27 mouse cellular contexts compared by ENCODE assay signal in the genomic region with DNA sequence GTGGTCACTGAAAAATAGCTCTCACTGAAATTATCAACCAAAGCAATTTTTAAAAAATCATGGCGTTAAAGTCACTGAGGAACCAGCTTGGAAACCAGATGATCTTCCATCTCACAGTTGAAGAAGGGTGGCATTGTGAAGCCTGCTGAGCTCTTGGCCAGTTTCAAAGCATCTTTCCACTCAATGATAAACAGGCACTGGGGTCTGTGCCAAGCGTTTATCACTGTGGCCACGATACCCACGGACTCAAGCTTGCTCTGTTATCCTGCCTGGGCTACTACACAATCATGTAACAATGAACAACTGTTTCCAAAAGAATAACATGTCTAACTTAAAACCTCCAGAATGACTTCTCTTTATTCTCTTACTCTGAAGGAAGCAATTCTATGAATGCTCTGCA.
A peak's percentile ranks its signal among the peaks of the same experiment; 100 is the strongest.
DNase-seq lines count a peak whose midpoint lies in the region; ATAC-seq lines count a peak whose summit lies in the region.
"Had no signal": no experiment of that assay in that cellular context is flagged by ENCODE, and none has a peak within 500 bp of the region (broad histone marks: within the 10 kb centered on the region; RNA-seq: fewer than 3 reads in every experiment).

No protein-coding gene starts in this region.

- H3K27ac ChIP-seq in heart, embryonic 11.5 days (ENCODE audit: low read depth, low read length) = 0 out of 2 replicates have a peak overlapping the region, but pooled peaks have one; percentile 24
- H3K27ac ChIP-seq: embryonic facial prominence, embryonic 15.5 days; forebrain, embryonic 10.5 days; gastrocnemius, adult 2 months; hindbrain, embryonic 12.5 days had no signal

- H3K4me2 ChIP-seq in heart, embryonic 11.5 days = no peak overlapping the region
- H3K4me2 ChIP-seq: embryonic facial prominence, embryonic 15.5 days; hindbrain, embryonic 12.5 days had no signal

- ATAC-seq in heart, embryonic 11.5 days (replicated peaks; ENCODE audit: insufficient number of reproducible peaks, low FRiP score, low TSS enrichment) = no peak
- ATAC-seq: activated CD4-positive, CD25-positive, alpha-beta regulatory T cell, adult 4 months; CD4-positive, CD25-positive, alpha-beta regulatory T cell, adult 4 months; forebrain, embryonic 14.5 days; hindbrain, embryonic 16.5 days; inflammation-experienced regulatory T-cells, adult 6 months; intestine, postnatal 0 days; Patski had no signal

- H3K36me3 ChIP-seq in heart, embryonic 11.5 days (ENCODE audit: control insufficient read depth, insufficient read depth, low read length) = no peaks in the 10 kb centered on the region
- H3K36me3 ChIP-seq: embryonic facial prominence, embryonic 15.5 days; forebrain, embryonic 10.5 days; G1E; hindbrain, embryonic 12.5 days had no signal

- H3K4me3 ChIP-seq in heart, embryonic 11.5 days (ENCODE audit: low read depth, low read length) = no peak overlapping the region
- H3K4me3 ChIP-seq: embryonic facial prominence, embryonic 15.5 days; erythroblast, embryonic 14.5 days; forebrain, embryonic 10.5 days; gastrocnemius, adult 2 months; hindbrain, embryonic 12.5 days had no signal

- H3K27me3 ChIP-seq in heart, embryonic 11.5 days (ENCODE audit: control insufficient read depth, insufficient read depth, low read length) = no peaks in the 10 kb centered on the region
- H3K27me3 ChIP-seq: embryonic facial prominence, embryonic 15.5 days; hindbrain, embryonic 12.5 days had no signal

- peak; percentile 66 to 79 for DNase-seq in cerebellum, postnatal 10 days
- no peak for DNase-seq in cerebellum, adult 11-12 months
- no peak for DNase-seq in heart, adult 8-10 months (ENCODE audit: low spot score)
- peak; percentile 19 for DNase-seq in testis, postnatal 14 days (ENCODE audit: low spot score)
- no peak for DNase-seq in testis, postnatal 10 days (ENCODE audit: low spot score)
- no peak for DNase-seq in lung, postnatal 10 days
- no peak for DNase-seq in right cerebral cortex, postnatal 4 days
- DNase-seq: adrenal gland, postnatal 14 days; B cell, adult 2 months; cerebellum, adult 11 months; cerebellum, adult 9-10 months; embryo, embryonic 11 days; gastrocnemius, adult 2 months; gastrocnemius, postnatal 25 days had no signal

- H3K9ac ChIP-seq in heart, embryonic 11.5 days (ENCODE audit: low read depth, low read length) = no peak overlapping the region
- H3K9ac ChIP-seq: embryonic facial prominence, embryonic 15.5 days; hindbrain, embryonic 12.5 days had no signal

- no peaks in the 10 kb centered on the region for H3K9me3 ChIP-seq in heart, embryonic 11.5 days (replicated peaks; ENCODE audit: control insufficient read depth, low read length)
- H3K9me3 ChIP-seq: embryonic facial prominence, embryonic 15.5 days; forebrain, embryonic 10.5 days; G1E; hindbrain, embryonic 12.5 days had no signal

- 70% methylated on average over 4 of the region's 4 CpGs for WGBS in heart, embryonic 11.5 days (ENCODE audit: insufficient replicate concordance)

- no peaks in the 10 kb centered on the region for H3K4me1 ChIP-seq in heart, embryonic 11.5 days (ENCODE audit: control insufficient read depth, insufficient read depth, low read length)
- H3K4me1 ChIP-seq: embryonic facial prominence, embryonic 15.5 days had no signal

Comparison
In these comparisons a context has a peak if more than half of its experiments do, and no peak if none do; other contexts are left out.
1. DNase-seq: peak in cerebellum, postnatal 10 days (2 of 2) and testis, postnatal 14 days (single experiment); none in cerebellum, adult 11-12 months (single experiment), heart, adult 8-10 months (single experiment), testis, postnatal 10 days (single experiment), lung, postnatal 10 days (single experiment) and right cerebral cortex, postnatal 4 days (single experiment).